Mouse (Mus musculus): Measurements from ENCODE around the gene Agrp. TPM values are rescaled to one million over a fixed set of nuclear protein-coding genes. Genes with fewer than 3 reads are reported as not detected.

The Agrp gene
- total and polyA plus RNA-seq, 3 experiments = 0.63 TPM; not detected in 2

- no peak overlapping the region for H3K27ac ChIP-seq (ENCODE audit: control insufficient read depth, low read depth, low read length)
Observed at GRCm38 (mm10) chr8:105648929-105649328, 11.7 kb upstream of the Agrp start.

GRCm38 (mm10) chr8:105645205-105645604 lies 8.0 kb upstream of the Agrp start:
- TF ChIP-seq MAX (IDR thresholded peaks at IDR 0.05; ENCODE audit: low read length) (no peak), POLR2AphosphoS5 (IDR thresholded peaks at IDR 0.05; ENCODE audit: borderline replicate concordance, low read depth, low read length) (no peak), POLR2AphosphoS2 (IDR thresholded peaks at IDR 0.05; ENCODE audit: low read length) (no peak), HCFC1 (IDR thresholded peaks at IDR 0.05; ENCODE audit: low read depth, low read length) (no peak), MAZ (IDR thresholded peaks at IDR 0.05; ENCODE audit: low read depth, low read length) (no peak), TCF12 (IDR thresholded peaks at IDR 0.05; ENCODE audit: low read depth, low read length) (no peak), EP300 (IDR thresholded peaks at IDR 0.05; ENCODE audit: low read depth in 1 of 2, low read length in 2 of 2) (no peak), SIN3A (IDR thresholded peaks at IDR 0.05; ENCODE audit: low read length) (no peak), KAT2A (conservative IDR thresholded peaks at IDR 0.05; ENCODE audit: low read depth, low read length) (no peak), UBTF (IDR thresholded peaks at IDR 0.05; ENCODE audit: borderline replicate concordance, insufficient read depth, low read depth, low read length) (no peak), CHD2 (IDR thresholded peaks at IDR 0.05; ENCODE audit: low read length) (no peak), NELFE (IDR thresholded peaks at IDR 0.05; ENCODE audit: low read depth, low read length) (no peak), RCOR1 (IDR thresholded peaks at IDR 0.05; ENCODE audit: low read depth, low read length) (no peak), TAL1 (IDR thresholded peaks at IDR 0.05; ENCODE audit: low read length) (no peak), GATA1 (IDR thresholded peaks at IDR 0.05; ENCODE audit: low read depth, low read length) (no peak), MYB (IDR thresholded peaks at IDR 0.05; ENCODE audit: low read depth, low read length) (no peak)
- H3K27ac ChIP-seq (ENCODE audit: control insufficient read depth, low read depth, low read length) = no peak overlapping the region

More at GRCm38 (mm10) chr8:105648929-105649328, 11.7 kb upstream of the Agrp start:
- no peak for DNase-seq (ENCODE audit: low read depth, low spot score)
- TF ChIP-seq RCOR1 (IDR thresholded peaks at IDR 0.05; ENCODE audit: low read depth, low read length) (peak; percentile 41; the same call in 1 of the 2 replicates), ZNF384 (IDR thresholded peaks at IDR 0.05; ENCODE audit: low read depth, low read length) (0 out of 2 replicates have a peak, but pooled peaks have one; percentile 27), GABPA (IDR thresholded peaks at IDR 0.05; ENCODE audit: low read depth, low read length) (no peak)
- Histone ChIP-seq H3K27me3 (ENCODE audit: control insufficient read depth in 1 of 2, insufficient read depth in 2 of 2, low read length in 2 of 2) (no peaks in the 10 kb centered on the region), H3K36me3 (ENCODE audit: control insufficient read depth in 1 of 2, insufficient read depth in 2 of 2, low read length in 2 of 2) (peaks cover 2 to 35% of the 10 kb centered on the region in 2 experiments; a peak in 2 of 4 replicates), H3K9ac (ENCODE audit: control insufficient read depth, low read depth, low read length, poor library complexity, severe bottlenecking) (no peak overlapping the region), H3K9me3 (replicated peaks; ENCODE audit: insufficient read depth, low read length) (no peaks in the 10 kb centered on the region), H3K4me1 (ENCODE audit: control insufficient read depth in 1 of 2, insufficient read depth in 2 of 2, low read length in 2 of 2) (no peaks in the 10 kb centered on the region), H3K79me2 (ENCODE audit: control insufficient read depth, insufficient read depth, low read length, poor library complexity) (peaks cover 50% of the 10 kb centered on the region), H3K4me3 (ENCODE audit: control insufficient read depth in 1 of 2, insufficient read depth in 1 of 2, low read depth in 2 of 2, low read length in 2 of 2) (no peak overlapping the region)

More at GRCm38 (mm10) chr8:105645205-105645604, 8.0 kb upstream of the Agrp start:
- Histone ChIP-seq H3K36me3 (ENCODE audit: control insufficient read depth in 1 of 2, insufficient read depth in 2 of 2, low read length in 2 of 2) (peaks cover 26 to 27% of the 10 kb centered on the region in 2 experiments), H3K4me1 (ENCODE audit: control insufficient read depth in 1 of 2, insufficient read depth in 2 of 2, low read length in 2 of 2) (peaks cover 0 to 4% of the 10 kb centered on the region in 2 experiments; a peak in 2 of 4 replicates), H3K9ac (ENCODE audit: control insufficient read depth, low read depth, low read length, poor library complexity, severe bottlenecking) (no peak overlapping the region), H3K4me3 (ENCODE audit: control insufficient read depth in 1 of 2, insufficient read depth in 1 of 2, low read depth in 2 of 2, low read length in 2 of 2) (no peak overlapping the region), H3K9me3 (replicated peaks; ENCODE audit: insufficient read depth, low read length) (no peaks in the 10 kb centered on the region), H3K27me3 (ENCODE audit: control insufficient read depth in 1 of 2, insufficient read depth in 2 of 2, low read length in 2 of 2) (no peaks in the 10 kb centered on the region), H3K79me2 (ENCODE audit: control insufficient read depth, insufficient read depth, low read length, poor library complexity) (peaks cover 58% of the 10 kb centered on the region)
- no peak for DNase-seq (ENCODE audit: low read depth, low spot score)

All from MEL (cell line).